8 mouse cellular contexts compared by ENCODE assay signal in the genomic region with DNA sequence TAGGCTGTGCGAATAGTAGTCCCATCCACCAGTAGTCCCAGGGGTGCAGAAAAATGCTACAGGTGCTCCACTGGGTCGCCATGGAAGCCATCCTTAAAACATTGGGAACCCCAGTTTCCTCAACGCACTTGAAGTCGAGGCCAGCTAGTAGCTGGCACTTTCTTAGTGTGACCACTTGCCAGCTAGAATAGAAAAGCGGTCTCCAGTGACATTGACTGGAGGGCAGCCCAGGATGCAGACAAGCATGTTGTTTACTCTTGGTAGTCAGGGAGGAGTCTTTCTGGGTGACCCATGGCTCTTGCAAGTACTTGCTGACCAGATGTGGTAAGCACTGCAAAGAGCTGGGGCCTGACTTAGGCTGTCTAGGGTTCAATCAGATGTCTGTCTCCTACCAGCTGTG. TPM values are rescaled to one million over a fixed set of nuclear protein-coding genes. Genes with fewer than 3 reads are reported as not detected.
DNase-seq lines count a peak whose midpoint lies in the region; ATAC-seq and TF ChIP-seq lines count a peak whose summit lies in the region.

No protein-coding gene starts in this region.

- peak overlapping the region; percentile 46 for H3K27ac ChIP-seq in testis, adult 2 months (ENCODE audit: control insufficient read depth, insufficient read depth, low read depth, low read length)
- peak overlapping the region; percentile 80 for H3K27ac ChIP-seq in hindbrain, embryonic 15.5 days (replicated peaks)
- H3K27ac ChIP-seq in midbrain, embryonic 11.5 days (ENCODE audit: low read depth, low read length) = no peak overlapping the region; the same call in 1 of the 2 replicates

- 57% methylated on average over 5 of the region's 5 CpGs for WGBS in hindbrain, embryonic 15.5 days
- 63% methylated on average over 5 of the region's 5 CpGs for WGBS in midbrain, embryonic 11.5 days

- H3K4me1 ChIP-seq in testis, adult 2 months (ENCODE audit: control insufficient read depth, insufficient read depth, low read length) = peaks cover 10% of the 10 kb centered on the region
- peaks cover 33% of the 10 kb centered on the region for H3K4me1 ChIP-seq in hindbrain, embryonic 15.5 days (replicated peaks)
- H3K4me1 ChIP-seq in midbrain, embryonic 11.5 days (ENCODE audit: control insufficient read depth, insufficient read depth, low read length) = peaks cover 11% of the 10 kb centered on the region; the same call in 1 of the 2 replicates

- no peaks in the 10 kb centered on the region for H3K27me3 ChIP-seq in testis, adult 2 months (ENCODE audit: control insufficient read depth, insufficient read depth, low read length)
- no peaks in the 10 kb centered on the region for H3K27me3 ChIP-seq in hindbrain, embryonic 15.5 days
- no peaks in the 10 kb centered on the region for H3K27me3 ChIP-seq in midbrain, embryonic 11.5 days (ENCODE audit: control insufficient read depth, insufficient read depth, low read length)

- TF ChIP-seq CTCF in testis, adult 2 months (IDR thresholded peaks at IDR 0.05; ENCODE audit: control insufficient read depth, insufficient read depth, insufficient replicate concordance, low read depth, low read length) = no peak

- H3K4me3 ChIP-seq in testis, adult 2 months (ENCODE audit: control insufficient read depth, low read depth, low read length) = no peak overlapping the region
- H3K4me3 ChIP-seq in hindbrain, embryonic 15.5 days = peak overlapping the region; percentile 56
- peak overlapping the region; percentile 58 for H3K4me3 ChIP-seq in midbrain, embryonic 11.5 days (ENCODE audit: low read depth, low read length)

- peak overlapping the region; percentile 72 for H3K4me2 ChIP-seq in hindbrain, embryonic 15.5 days
- peak overlapping the region; percentile 73 for H3K4me2 ChIP-seq in midbrain, embryonic 11.5 days

- DNase-seq in cerebellum, adult 11-12 months = peak; percentile 40
- DNase-seq in cerebellum, adult 8-10 months = no peak
- no peak for DNase-seq in testis, postnatal 10 days (ENCODE audit: low spot score)
- DNase-seq in midbrain, embryonic 11.5 days (ENCODE audit: low spot score, missing footprints) = no peak
- no peak for DNase-seq in thymus, adult 18-20 months
- DNase-seq in layer of hippocampus, postnatal 25 days (ENCODE audit: extremely low spot score in 1 of 2, low spot score in 1 of 2) = no peak

- peak overlapping the region; percentile 42; the same call in 1 of the 2 replicates for H3K9ac ChIP-seq in hindbrain, embryonic 15.5 days
- H3K9ac ChIP-seq in midbrain, embryonic 11.5 days (ENCODE audit: low read length) = peak overlapping the region; percentile 76

- no peaks in the 10 kb centered on the region for H3K36me3 ChIP-seq in testis, adult 2 months (ENCODE audit: control insufficient read depth, insufficient read depth, low read length)
- peaks cover 32% of the 10 kb centered on the region for H3K36me3 ChIP-seq in hindbrain, embryonic 15.5 days
- H3K36me3 ChIP-seq in midbrain, embryonic 11.5 days (ENCODE audit: control insufficient read depth, insufficient read depth, low read length) = peaks cover 8% of the 10 kb centered on the region

- TF ChIP-seq POLR2A in testis, adult 2 months (IDR thresholded peaks at IDR 0.05; ENCODE audit: control insufficient read depth, low read depth, low read length) = no peak

- no peaks in the 10 kb centered on the region for H3K9me3 ChIP-seq in hindbrain, embryonic 15.5 days
- H3K9me3 ChIP-seq in midbrain, embryonic 11.5 days (ENCODE audit: control insufficient read depth, low read length) = no peaks in the 10 kb centered on the region

- ATAC-seq in hindbrain, embryonic 15.5 days (ENCODE audit: low FRiP score, low read depth) = no peak
- ATAC-seq in midbrain, embryonic 11.5 days (ENCODE audit: low FRiP score) = peak; percentile 28

RNA-seq across cellular contexts. Expression of a gene that starts 0.7 kb away (rescaled TPM):
- polyA plus RNA-seq in testis, adult 2 months (2012; rRNA removed) = 81.8 and 95.7 TPM in 2 replicates
- 106 and 108 TPM in 2 replicates for polyA plus RNA-seq in hindbrain, embryonic 15.5 days (2015; fragmentation: Nextera tagmentation; extraction: Ambion mirVana)
- 153 and 159 TPM in 2 replicates for polyA plus RNA-seq in midbrain, embryonic 11.5 days (2014; fragmentation: Nextera tagmentation; extraction: Ambion mirVana)
- total RNA-seq in layer of hippocampus, postnatal 25 days (2021) = 10 to 100 TPM; 41.0 to 43.5 TPM

RNA-seq across cellular contexts. Expression of a gene that starts 14.1 kb away (rescaled TPM):
- polyA plus RNA-seq in testis, adult 2 months (2012; rRNA removed) = 0.77 and 0.96 TPM in 2 replicates
- 13.3 and 13.7 TPM in 2 replicates for polyA plus RNA-seq in hindbrain, embryonic 15.5 days (2015; fragmentation: Nextera tagmentation; extraction: Ambion mirVana)
- 1.3 and 1.5 TPM in 2 replicates for polyA plus RNA-seq in midbrain, embryonic 11.5 days (2014; fragmentation: Nextera tagmentation; extraction: Ambion mirVana)
- 10 to 100 TPM; 20.2 to 20.9 TPM for total RNA-seq in layer of hippocampus, postnatal 25 days (2021)

RNA-seq across cellular contexts. Expression of a gene that starts 22.4 kb away (rescaled TPM):
- 15.5 and 16.5 TPM in 2 replicates for polyA plus RNA-seq in testis, adult 2 months (2012; rRNA removed)
- 8.5 and 10.3 TPM in 2 replicates for polyA plus RNA-seq in hindbrain, embryonic 15.5 days (2015; fragmentation: Nextera tagmentation; extraction: Ambion mirVana)
- polyA plus RNA-seq in midbrain, embryonic 11.5 days (2014; fragmentation: Nextera tagmentation; extraction: Ambion mirVana) = 6.5 and 7.8 TPM in 2 replicates
- 10 to 100 TPM; 37.4 to 41.9 TPM for total RNA-seq in layer of hippocampus, postnatal 25 days (2021)

RNA-seq across cellular contexts. Expression of a gene that starts 33.2 kb away (rescaled TPM):
- polyA plus RNA-seq in testis, adult 2 months (2012; rRNA removed) = 76.0 and 89.3 TPM in 2 replicates
- 95.7 and 101 TPM in 2 replicates for polyA plus RNA-seq in hindbrain, embryonic 15.5 days (2015; fragmentation: Nextera tagmentation; extraction: Ambion mirVana)
- 157 and 158 TPM in 2 replicates for polyA plus RNA-seq in midbrain, embryonic 11.5 days (2014; fragmentation: Nextera tagmentation; extraction: Ambion mirVana)
- total RNA-seq in layer of hippocampus, postnatal 25 days (2021) = 10 to 100 TPM; 60.5 to 71.1 TPM

RNA-seq across cellular contexts. Expression of a gene that starts 50.3 kb away (rescaled TPM):
- 9.2 and 10.7 TPM in 2 replicates for polyA plus RNA-seq in testis, adult 2 months (2012; rRNA removed)
- polyA plus RNA-seq in hindbrain, embryonic 15.5 days (2015; fragmentation: Nextera tagmentation; extraction: Ambion mirVana) = 23.3 and 24.1 TPM in 2 replicates
- polyA plus RNA-seq in midbrain, embryonic 11.5 days (2014; fragmentation: Nextera tagmentation; extraction: Ambion mirVana) = 12.4 and 13.3 TPM in 2 replicates
- 10 to 100 TPM; 24.9 to 25.5 TPM for total RNA-seq in layer of hippocampus, postnatal 25 days (2021)
